Comparison of ENCODE assay signal across 10 mouse cellular contexts in the genomic region with DNA sequence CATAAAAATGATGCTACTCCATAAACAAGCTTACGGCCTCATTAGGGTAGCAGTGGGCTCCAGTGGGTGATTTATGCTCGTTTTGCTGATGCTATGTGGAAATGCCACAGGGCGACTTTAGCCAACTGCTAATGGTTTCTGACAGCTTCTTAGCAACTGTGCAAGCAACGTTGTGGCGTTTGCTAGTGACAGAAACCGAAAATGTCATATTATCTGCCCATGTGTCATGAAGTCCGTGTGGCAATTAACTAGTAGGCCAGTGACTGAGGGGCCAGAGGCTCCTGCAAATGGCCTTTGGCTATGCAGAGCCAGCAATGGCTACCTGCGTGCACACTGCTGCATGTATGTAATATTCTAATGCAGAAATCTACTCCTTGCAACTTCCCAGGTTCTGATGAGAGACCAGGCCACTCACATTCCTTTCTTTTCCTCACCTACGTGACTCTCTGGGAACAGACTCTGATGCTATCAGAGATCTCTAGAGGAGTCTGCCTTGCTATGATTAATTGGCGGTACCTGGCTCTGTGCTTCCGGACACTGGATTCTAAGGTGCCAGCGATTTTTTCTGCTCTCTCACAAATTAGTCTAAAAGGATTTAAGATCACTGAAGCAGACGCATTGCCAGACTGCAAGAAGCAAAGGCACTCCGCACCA.
DNase-seq lines count a peak whose midpoint lies in the region; ATAC-seq lines count a peak whose summit lies in the region.
"Had no signal": no experiment of that assay in that cellular context is flagged by ENCODE, and none has a peak within 500 bp of the region (broad histone marks: within the 10 kb centered on the region; RNA-seq: fewer than 3 reads in every experiment).

No protein-coding gene starts in this region.

- peaks cover 53% of the 10 kb centered on the region for H3K4me1 ChIP-seq in heart, embryonic 16.5 days (ENCODE audit: control insufficient read depth, insufficient read depth, low read length)
- H3K4me1 ChIP-seq in embryonic facial prominence, embryonic 14.5 days (ENCODE audit: control insufficient read depth, insufficient read depth, low read length), result peaks cover 26% of the 10 kb centered on the region
- peaks cover 33% of the 10 kb centered on the region for H3K4me1 ChIP-seq in neural tube, embryonic 14.5 days (ENCODE audit: control insufficient read depth, insufficient read depth, low read length)

- no peak for DNase-seq in heart, adult 8-10 months (ENCODE audit: low spot score)
- DNase-seq in brain, adult 2 months (ENCODE audit: low read depth, low spot score), result peak; percentile 43
- DNase-seq in embryonic facial prominence, embryonic 14.5 days (ENCODE audit: low spot score), result peak; percentile 78
- DNase-seq in left cerebral cortex, adult 18-20 months (ENCODE audit: low spot score in 2 of 2), result no peak
- DNase-seq in spleen, postnatal 36 days (ENCODE audit: low spot score in 2 of 2), result no peak
- DNase-seq: kidney, adult 18-20 months had no signal

- H3K4me2 ChIP-seq in heart, embryonic 16.5 days (ENCODE audit: low read depth, low read length), result no peak overlapping the region
- H3K4me2 ChIP-seq in embryonic facial prominence, embryonic 14.5 days (ENCODE audit: low read depth, low read length), result no peak overlapping the region
- H3K4me2 ChIP-seq in neural tube, embryonic 14.5 days (ENCODE audit: low read depth, low read length), result no peak overlapping the region

- H3K27me3 ChIP-seq in heart, embryonic 16.5 days (ENCODE audit: control insufficient read depth, insufficient read depth, low read length), result no peaks in the 10 kb centered on the region
- no peaks in the 10 kb centered on the region for H3K27me3 ChIP-seq in embryonic facial prominence, embryonic 14.5 days (replicated peaks; ENCODE audit: control insufficient read depth, insufficient read depth, low read length)
- H3K27me3 ChIP-seq in neural tube, embryonic 14.5 days (ENCODE audit: control insufficient read depth, insufficient read depth, low read length), result no peaks in the 10 kb centered on the region

- ATAC-seq in heart, embryonic 16.5 days (replicated peaks; ENCODE audit: extremely low read depth, insufficient read depth, low FRiP score), result no peak
- peak; percentile 67; the same call in 1 of the 2 replicates for ATAC-seq in embryonic facial prominence, embryonic 14.5 days (ENCODE audit: low read depth)
- peak; percentile 47; the same call in 1 of the 2 replicates for ATAC-seq in neural tube, embryonic 14.5 days (ENCODE audit: low read depth)
- ATAC-seq: lung, postnatal 0 days had no signal

- H3K27ac ChIP-seq in heart, embryonic 16.5 days (ENCODE audit: low read length), result peak overlapping the region; percentile 67
- H3K27ac ChIP-seq in embryonic facial prominence, embryonic 14.5 days (replicated peaks; ENCODE audit: low read depth, low read length), result no peak overlapping the region
- peak overlapping the region; percentile 35; the same call in 1 of the 2 replicates for H3K27ac ChIP-seq in neural tube, embryonic 14.5 days (ENCODE audit: low read depth, low read length)
- H3K27ac ChIP-seq: limb, embryonic 13.5 days had no signal

- no peak overlapping the region for H3K4me3 ChIP-seq in heart, embryonic 16.5 days (ENCODE audit: low read length)
- no peak overlapping the region for H3K4me3 ChIP-seq in embryonic facial prominence, embryonic 14.5 days (ENCODE audit: low read depth, low read length)
- no peak overlapping the region for H3K4me3 ChIP-seq in neural tube, embryonic 14.5 days (ENCODE audit: low read depth, low read length)
- H3K4me3 ChIP-seq: limb, embryonic 13.5 days had no signal

- 58% methylated on average over 14 of the region's 14 CpGs for WGBS in heart, embryonic 16.5 days
- 47% methylated on average over 14 of the region's 14 CpGs for WGBS in embryonic facial prominence, embryonic 14.5 days
- 44% methylated on average over 14 of the region's 14 CpGs for WGBS in neural tube, embryonic 14.5 days

- H3K9me3 ChIP-seq in heart, embryonic 16.5 days (replicated peaks; ENCODE audit: control insufficient read depth, low read length), result no peaks in the 10 kb centered on the region
- no peaks in the 10 kb centered on the region for H3K9me3 ChIP-seq in embryonic facial prominence, embryonic 14.5 days (ENCODE audit: control insufficient read depth, low read length)
- H3K9me3 ChIP-seq in neural tube, embryonic 14.5 days (ENCODE audit: control insufficient read depth, low read length), result no peaks in the 10 kb centered on the region
- H3K9me3 ChIP-seq: limb, embryonic 13.5 days had no signal

- no peak overlapping the region for H3K9ac ChIP-seq in heart, embryonic 16.5 days (ENCODE audit: low read length)
- no peak overlapping the region for H3K9ac ChIP-seq in embryonic facial prominence, embryonic 14.5 days (ENCODE audit: low read depth, low read length)
- no peak overlapping the region for H3K9ac ChIP-seq in neural tube, embryonic 14.5 days (replicated peaks; ENCODE audit: low read depth, low read length)
- H3K9ac ChIP-seq: limb, embryonic 13.5 days had no signal

- no peaks in the 10 kb centered on the region for H3K36me3 ChIP-seq in heart, embryonic 16.5 days (ENCODE audit: control insufficient read depth, insufficient read depth)
- H3K36me3 ChIP-seq in embryonic facial prominence, embryonic 14.5 days (ENCODE audit: control insufficient read depth, insufficient read depth, low read length), result no peaks in the 10 kb centered on the region
- H3K36me3 ChIP-seq in neural tube, embryonic 14.5 days (ENCODE audit: control insufficient read depth, insufficient read depth, low read length), result no peaks in the 10 kb centered on the region
- H3K36me3 ChIP-seq: limb, embryonic 13.5 days had no signal

Comparison
In these comparisons a context has a peak if more than half of its experiments do, and no peak if none do; other contexts are left out.
1. DNase-seq: peak in brain, adult 2 months (single experiment) and embryonic facial prominence, embryonic 14.5 days (single experiment); none in heart, adult 8-10 months (single experiment), left cerebral cortex, adult 18-20 months (0 of 2) and spleen, postnatal 36 days (0 of 2).